Mouse (Mus musculus): ENCODE measurements around the gene 1110012L19Rik.
"Not testable (repeated sequence)": the region's sequence is repeated elsewhere in the genome, so short reads cannot be mapped to it uniquely, and the experiment has no call there.

Gene 1110012L19Rik

GRCm38 (mm10) chrX:70385276-70385961, at the start of gene 1110012L19Rik:
TSS of gene 1110012L19Rik (plus strand) at chrX:70385877.
- peak; percentile 89 for DNase-seq

DNA sequence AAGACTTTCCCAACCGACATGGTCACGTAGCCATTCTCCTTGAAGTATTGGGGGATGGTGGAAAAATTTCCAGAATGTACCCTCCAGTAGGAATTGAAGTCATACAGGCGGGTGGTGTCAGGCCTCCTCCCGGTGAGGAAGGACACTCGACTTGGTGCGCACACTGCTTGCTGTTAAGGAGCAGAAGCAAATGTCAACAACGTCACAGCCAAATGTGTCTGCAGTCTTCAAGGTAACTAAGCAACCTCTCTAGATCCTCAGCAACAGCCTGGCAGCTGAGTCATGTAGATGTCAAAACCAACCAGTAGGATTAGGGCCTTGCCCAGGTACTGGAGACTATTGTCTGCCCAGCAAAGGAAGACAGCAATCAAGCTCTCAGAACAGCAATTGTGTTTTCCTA, 22.7 kb upstream of the 1110012L19Rik start:
- no peak for DNase-seq

DNA sequence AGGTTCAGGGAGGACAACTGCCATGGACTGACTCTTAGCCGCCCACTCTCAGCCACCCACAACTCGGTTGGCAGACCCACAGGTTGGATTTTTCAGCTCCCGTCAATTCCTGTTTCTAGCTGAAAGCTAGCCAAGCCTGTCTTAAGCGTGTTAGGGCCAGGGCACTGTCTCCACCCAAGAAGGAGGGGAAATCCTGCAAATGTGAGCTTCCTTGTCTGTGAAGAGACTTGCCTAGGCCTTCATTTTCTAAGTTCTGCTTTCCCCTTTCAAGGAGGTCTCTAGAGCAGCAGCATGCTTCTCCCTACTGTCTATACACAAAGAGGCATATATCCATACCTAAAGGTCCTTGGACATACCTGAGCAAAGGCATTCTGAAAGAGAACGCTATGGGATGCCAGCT, 22.2 kb upstream of the 1110012L19Rik start:
- no peak for DNase-seq

GRCm38 (mm10) chrX:70364202-70364601, 21.5 kb upstream of the 1110012L19Rik start:
- no peak for DNase-seq

DNA sequence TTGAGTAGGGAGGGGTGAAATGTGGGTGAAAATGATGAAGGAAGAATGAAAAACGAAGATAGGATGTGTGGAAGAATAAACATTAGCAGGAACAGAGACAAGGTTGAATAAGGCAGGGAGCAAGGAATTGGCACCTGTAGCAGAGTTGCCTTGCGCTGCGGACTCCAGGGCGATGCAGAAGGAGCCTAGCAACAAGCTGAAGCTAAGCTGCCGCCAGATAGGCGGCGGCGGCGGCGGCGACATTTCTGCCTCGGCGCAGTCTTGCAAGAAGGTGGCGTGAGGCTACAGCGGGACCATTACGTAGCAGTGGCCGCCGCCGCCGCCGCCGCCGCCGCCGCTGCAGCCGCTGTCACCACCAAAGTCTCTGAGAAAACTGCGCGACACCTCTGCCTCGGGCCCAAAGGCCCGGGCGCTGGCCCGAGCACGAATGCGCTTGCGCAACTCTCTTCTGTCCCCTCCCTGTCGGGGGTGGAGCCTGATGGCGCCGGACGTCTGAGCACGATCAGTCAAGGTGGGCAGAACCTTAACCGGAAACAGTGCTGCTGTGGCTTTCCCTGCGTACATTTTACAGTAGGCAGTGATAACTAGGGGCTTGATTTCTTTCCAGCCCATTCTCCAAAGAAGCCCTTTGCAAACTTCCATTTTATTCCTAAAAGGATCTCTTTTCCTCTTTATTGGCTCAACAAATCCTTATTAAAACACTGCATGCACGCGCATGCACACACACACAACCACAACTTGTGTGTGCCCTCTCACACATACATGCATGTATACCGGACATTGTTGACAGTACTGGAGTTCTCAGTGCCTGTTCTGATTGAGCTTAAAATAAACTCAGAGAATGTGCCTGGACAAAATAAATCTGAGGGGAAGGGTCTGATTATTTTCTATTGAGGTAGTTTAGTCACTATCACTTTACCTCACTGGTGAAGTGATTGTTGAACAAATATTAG, 20.7 kb upstream of the 1110012L19Rik start, which contains the start of gene Ids:
TSS of gene Ids (minus strand) at position 424 of the 953 bp plus-strand sequence.
- DNase-seq = peak; percentile 91

- not testable (repeated sequence) for DNase-seq
Observed at GRCm38 (mm10) chrX:70369758-70370157, 15.9 kb upstream of the 1110012L19Rik start.

DNA sequence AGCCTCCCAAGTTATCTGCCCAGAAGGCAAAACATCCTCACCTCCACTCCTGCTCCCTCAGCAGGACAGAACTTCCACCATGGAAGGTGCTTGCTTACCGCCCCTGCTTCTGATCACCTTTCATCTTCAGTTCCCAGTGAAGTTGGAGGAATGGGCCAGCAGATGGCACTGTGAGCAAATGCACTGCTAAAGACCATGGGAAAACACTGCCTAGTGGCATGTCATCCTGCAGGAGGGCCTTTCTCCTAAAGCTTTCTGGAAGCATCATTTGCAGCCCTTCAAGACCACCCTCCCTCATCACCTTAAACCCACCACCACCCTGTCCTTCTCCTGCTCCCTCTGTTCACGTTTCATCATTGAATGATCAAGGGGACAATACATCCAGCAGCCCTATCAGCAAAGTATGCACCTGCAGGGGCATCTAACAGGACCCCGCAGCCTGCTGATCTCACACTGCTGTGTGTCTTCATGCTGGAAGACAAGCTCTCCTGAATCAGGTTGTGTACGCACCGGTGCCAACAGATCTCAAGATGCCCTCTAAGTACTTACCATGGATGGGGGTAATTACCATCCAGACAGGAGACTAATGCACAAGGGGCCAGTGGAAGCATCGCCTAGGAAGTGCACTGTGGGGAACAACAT, 11.1 kb upstream of the 1110012L19Rik start:
- DNase-seq = not testable (repeated sequence)

GRCm38 (mm10) chrX:70384917-70385275, 781 bp upstream of the 1110012L19Rik start:
- no peak for DNase-seq

GRCm38 (mm10) chrX:70385962-70386351, 280 bp downstream of the 1110012L19Rik start:
- DNase-seq = no peak

DNA sequence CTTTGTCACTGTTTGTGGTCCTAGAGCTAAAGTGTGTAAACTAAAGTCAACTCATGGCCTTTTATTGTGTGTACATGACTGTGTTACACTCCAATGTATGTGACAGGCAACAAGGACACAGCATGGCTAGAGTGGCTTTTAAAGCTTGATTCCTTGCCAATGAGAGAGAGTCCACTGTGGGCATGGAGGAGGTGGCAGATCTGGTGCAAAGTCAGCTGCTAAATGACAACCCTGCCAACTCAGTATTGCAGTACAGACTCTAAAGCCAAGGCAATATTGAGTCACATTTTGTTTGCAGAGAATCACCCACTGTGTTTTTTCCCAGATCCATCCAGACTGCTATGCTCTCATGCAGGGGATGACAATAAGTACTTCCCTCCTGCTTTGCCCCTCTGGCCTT, 7.0 kb downstream of the 1110012L19Rik start:
- not testable (repeated sequence) for DNase-seq

DNA sequence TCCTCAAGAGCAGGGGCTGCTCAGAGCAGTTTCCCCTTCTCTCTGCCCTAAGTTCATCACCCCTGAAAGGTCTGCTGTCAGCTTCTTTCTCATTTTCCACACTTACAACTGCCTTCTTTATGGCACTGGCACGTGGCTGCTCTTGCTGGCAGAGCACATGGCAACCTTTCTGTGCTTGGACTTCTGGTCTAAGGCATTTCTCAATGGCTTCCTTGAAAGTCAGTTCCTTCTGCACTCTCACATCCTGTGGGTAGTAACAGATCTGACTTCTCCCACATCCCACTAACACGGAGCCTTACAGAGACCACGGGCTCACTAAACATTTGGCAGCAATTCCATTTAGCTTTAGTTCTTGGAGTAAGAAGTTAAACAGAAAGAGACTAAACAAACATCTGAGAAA, 39.8 kb downstream of the 1110012L19Rik start:
- DNase-seq = not testable (repeated sequence)

Data from kidney, adult 9 months (tissue).